Comparison of ENCODE assay signal across 10 mouse cellular contexts in genomic region chr14:57529086-57529785, GRCm38 (mm10). TPM values are rescaled to one million over a fixed set of nuclear protein-coding genes. Genes with fewer than 3 reads are reported as not detected.
DNase-seq lines count a peak whose midpoint lies in the region; ATAC-seq and TF ChIP-seq lines count a peak whose summit lies in the region.
"Had no signal": no experiment of that assay in that cellular context is flagged by ENCODE, and none has a peak within 500 bp of the region (broad histone marks: within the 10 kb centered on the region; RNA-seq: fewer than 3 reads in every experiment).

No protein-coding gene starts in this region.

- H3K9me3 ChIP-seq in ES-E14 (ENCODE audit: control insufficient read depth, insufficient read depth, low read depth, low read length) = no peaks in the 10 kb centered on the region
- H3K9me3 ChIP-seq: embryonic facial prominence, embryonic 15.5 days had no signal

- H3K4me3 ChIP-seq in ES-E14 (ENCODE audit: insufficient read depth in 1 of 2, low read depth in 1 of 2, low read length in 2 of 2, poor library complexity in 1 of 2, severe bottlenecking in 1 of 2) = peak overlapping the region; percentile 5 to 26; a peak in 3 of 4 replicates
- H3K4me3 ChIP-seq: embryonic facial prominence, embryonic 15.5 days had no signal

- in situ Hi-C loops in ES-E14 (cut with MboI; ENCODE audit: low sequenced_read_pairs in 2 of 2, unreplicated experiment in 2 of 2) = no loop called here

- H3K27ac ChIP-seq in ES-E14 (ENCODE audit: insufficient read depth, low read depth, low read length, poor library complexity, severe bottlenecking) = peak overlapping the region; percentile 93
- H3K27ac ChIP-seq: embryonic facial prominence, embryonic 15.5 days had no signal

- H3K36me3 ChIP-seq in ES-E14 (ENCODE audit: control insufficient read depth, insufficient read depth, low read length, poor library complexity, severe bottlenecking) = no peaks in the 10 kb centered on the region
- H3K36me3 ChIP-seq: embryonic facial prominence, embryonic 15.5 days had no signal

- H3K9ac ChIP-seq in ES-E14 (ENCODE audit: insufficient read depth, low read depth, low read length, poor library complexity, severe bottlenecking) = peak overlapping the region; percentile 63; the same call in 1 of the 2 replicates
- H3K9ac ChIP-seq: embryonic facial prominence, embryonic 15.5 days; lung, embryonic 14.5 days had no signal

- intact Hi-C loops in left cerebral cortex, postnatal 14 days (cut with DNase I) = loop anchor here (5.0 kb wide), 1 partner anchor 43 kb away; the partner anchor contains the start of gene Eef1akmt1

- DNase-seq in kidney, postnatal 10 days = peak; percentile 49
- DNase-seq in kidney, adult 8-10 months = no peak
- DNase-seq in ES-E14 (ENCODE audit: low read depth, low spot score) = no peak
- peak; percentile 71 to 75 for DNase-seq in frontal cortex, postnatal 36 days (ENCODE audit: low spot score in 2 of 2)
- DNase-seq in left cerebral cortex, postnatal 14 days (ENCODE audit: low spot score in 2 of 2) = peak; percentile 51 to 61
- no peak for DNase-seq in urinary bladder, postnatal 36 days (ENCODE audit: low spot score in 2 of 2)
- no peak for DNase-seq in kidney, adult 11 months
- DNase-seq: lung, embryonic 14.5 days had no signal

- H3K4me1 ChIP-seq in ES-E14 (ENCODE audit: control insufficient read depth in 2 of 2, insufficient read depth in 2 of 2, low read length in 2 of 2, poor library complexity in 1 of 2) = peaks cover 5 to 41% of the 10 kb centered on the region in 2 experiments

- ATAC-seq in CD4-positive, CD25-positive, alpha-beta regulatory T cell, adult 4 months = no peak

TF ChIP-seq in ES-E14, 5 proteins besides CTCF, POLR2A, EP300 and RAD21:
- TF ChIP-seq ZNF384 (IDR thresholded peaks at IDR 0.05; ENCODE audit: low read depth, low read length) = no peak
- TF ChIP-seq ZC3H11A (IDR thresholded peaks at IDR 0.05; ENCODE audit: borderline replicate concordance, low read depth, low read length) = no peak
- TF ChIP-seq MAFK (IDR thresholded peaks at IDR 0.05; ENCODE audit: insufficient read depth, low read depth, low read length) = no peak

RNA-seq across cellular contexts. Expression of gene Il17d, which starts 4.7 kb away (rescaled TPM):
- total RNA-seq in ES-E14 (2012; rRNA removed) = 2.6 and 5.3 TPM in 2 replicates
- total RNA-seq in left cerebral cortex, postnatal 14 days (2021) = 10 to 100 TPM; 13.3 to 14.0 TPM
- not detected for polyA plus RNA-seq in CD4-positive, CD25-positive, alpha-beta regulatory T cell, adult 4 months (2017; shearing (Covaris generic))

RNA-seq across cellular contexts. Expression of gene Eef1akmt1, which starts 42.2 kb away (rescaled TPM):
- 29.2 and 38.6 TPM in 2 replicates for total RNA-seq in ES-E14 (2012; rRNA removed)
- 10 to 100 TPM; 37.7 to 41.2 TPM for total RNA-seq in left cerebral cortex, postnatal 14 days (2021)
- polyA plus RNA-seq in CD4-positive, CD25-positive, alpha-beta regulatory T cell, adult 4 months (2017; shearing (Covaris generic)) = 100 to 1,000 TPM; 125 to 131 TPM

Comparison
In these comparisons a context has a peak if more than half of its experiments do, and no peak if none do; other contexts are left out.
1. DNase-seq: peak in kidney, postnatal 10 days (single experiment), frontal cortex, postnatal 36 days (2 of 2) and left cerebral cortex, postnatal 14 days (2 of 2); none in kidney, adult 8-10 months (0 of 2), ES-E14 (single experiment), urinary bladder, postnatal 36 days (0 of 2) and kidney, adult 11 months (single experiment).